Mouse (Mus musculus): ENCODE measurements around the gene Cacna1h. TPM values are rescaled to one million over a fixed set of nuclear protein-coding genes. Genes with fewer than 3 reads are reported as not detected.

Cacna1h gene
- 10 to 100 TPM; 29.7 to 53.7 TPM for total RNA-seq (2021)

GRCm38 (mm10) chr17:25433617-25434606 lies at the start of gene Cacna1h:
TSS of gene Cacna1h (minus strand) at chr17:25433783.
- peak; percentile 46 to 72 for DNase-seq (ENCODE audit: low spot score in 2 of 2)
- intact Hi-C loops (cut with DNase I) = loop anchor here (2.0 to 5.0 kb wide), 2 partner anchors 27 to 37 kb away; no protein-coding TSS in a partner anchor

- DNase-seq (ENCODE audit: low spot score in 2 of 2) = no peak
- intact Hi-C loops (cut with DNase I) = no loop called here
Measured at GRCm38 (mm10) chr17:25482092-25482491, 48.5 kb upstream of the Cacna1h start.

GRCm38 (mm10) chr17:25480820-25481219 lies 47.2 kb upstream of the Cacna1h start:
- no peak for DNase-seq (ENCODE audit: low spot score in 2 of 2)
- intact Hi-C loops (cut with DNase I) = no loop called here

GRCm38 (mm10) chr17:25480152-25480551 lies 46.6 kb upstream of the Cacna1h start:
- DNase-seq (ENCODE audit: low spot score in 2 of 2) = no peak
- intact Hi-C loops (cut with DNase I) = no loop called here

- peak; percentile 52 to 56 for DNase-seq (ENCODE audit: low spot score in 2 of 2)
- intact Hi-C loops (cut with DNase I) = loop anchor here (1.0 to 5.0 kb wide), 3 partner anchors 31 to 316 kb away; partner anchors contain the start of gene Fam173a
Measured at GRCm38 (mm10) chr17:25475946-25476744, 42.6 kb upstream of the Cacna1h start.

- DNase-seq (ENCODE audit: low spot score in 2 of 2) = peak; percentile 43 to 53
- intact Hi-C loops (cut with DNase I) = loop anchor here (5.0 kb wide), 1 partner anchor 318 kb away; the partner anchor contains the start of gene Fam173a
Measured at GRCm38 (mm10) chr17:25474330-25475077, 40.9 kb upstream of the Cacna1h start.

- intact Hi-C loops (cut with DNase I) = no loop called here
- DNase-seq (ENCODE audit: low spot score in 2 of 2) = no peak
Measured at GRCm38 (mm10) chr17:25472044-25472443, 38.5 kb upstream of the Cacna1h start.

GRCm38 (mm10) chr17:25471418-25471817 lies 37.8 kb upstream of the Cacna1h start:
- intact Hi-C loops (cut with DNase I) = loop anchor here (2.0 kb wide), 1 partner anchor 137 kb away; no protein-coding TSS in a partner anchor

GRCm38 (mm10) chr17:25469798-25470197 lies 36.2 kb upstream of the Cacna1h start:
- peak; percentile 55 to 66 for DNase-seq (ENCODE audit: low spot score in 2 of 2)
- intact Hi-C loops (cut with DNase I) = loop anchor here (1.0 to 2.0 kb wide), 2 partner anchors 71 to 135 kb away; no protein-coding TSS in a partner anchor

More at GRCm38 (mm10) chr17:25471418-25471817, 37.8 kb upstream of the Cacna1h start:
- DNase-seq (ENCODE audit: low spot score in 2 of 2) = no peak

GRCm38 (mm10) chr17:25468301-25468700 lies 34.7 kb upstream of the Cacna1h start:
- DNase-seq (ENCODE audit: low spot score in 2 of 2) = no peak
- intact Hi-C loops (cut with DNase I) = no loop called here

GRCm38 (mm10) chr17:25467781-25468180 lies 34.2 kb upstream of the Cacna1h start:
- DNase-seq (ENCODE audit: low spot score in 2 of 2) = no peak
- intact Hi-C loops (cut with DNase I) = no loop called here

GRCm38 (mm10) chr17:25466257-25466656 lies 32.7 kb upstream of the Cacna1h start:
- DNase-seq (ENCODE audit: low spot score in 2 of 2) = no peak
- intact Hi-C loops (cut with DNase I) = no loop called here

- intact Hi-C loops (cut with DNase I) = no loop called here
- DNase-seq (ENCODE audit: low spot score in 2 of 2) = no peak
Measured at GRCm38 (mm10) chr17:25464091-25464490, 30.5 kb upstream of the Cacna1h start.

- intact Hi-C loops (cut with DNase I) = no loop called here
- DNase-seq (ENCODE audit: low spot score in 2 of 2) = no peak
Measured at GRCm38 (mm10) chr17:25463326-25463945, 29.9 kb upstream of the Cacna1h start.

- DNase-seq (ENCODE audit: low spot score in 2 of 2) = no peak
- intact Hi-C loops (cut with DNase I) = no loop called here
Measured at GRCm38 (mm10) chr17:25462236-25462875, 28.8 kb upstream of the Cacna1h start.

- intact Hi-C loops (cut with DNase I) = no loop called here
- DNase-seq (ENCODE audit: low spot score in 2 of 2) = peak; percentile 70 to 76
Measured at GRCm38 (mm10) chr17:25456540-25456939, 23.0 kb upstream of the Cacna1h start.

GRCm38 (mm10) chr17:25454272-25454671 lies 20.7 kb upstream of the Cacna1h start, which contains the start of gene Tekt4:
TSS of gene Tekt4 (plus strand) at chr17:25454615.
- no peak for DNase-seq (ENCODE audit: low spot score in 2 of 2)
- intact Hi-C loops (cut with DNase I) = no loop called here

Measured in left cerebral cortex, postnatal 36 days (tissue).